Mouse (Mus musculus) Patski (cell line): ENCODE data around the gene Jhy. TPM values are rescaled to one million over a fixed set of nuclear protein-coding genes. Genes with fewer than 3 reads are reported as not detected.

ENCODE experiments used
- ATAC-seq: fragments of 100-300 bp; one replicate; pipeline ENCODE4 v1.8.0; 2021
- CTCF ChIA-PET: fragments of 350-600 bp; sonication (Branson Sonifier 250); formaldehyde crosslinking; loops from one replicate; lab custom pipeline; 2022; ENCODE audit warnings: inconsistent platforms; lab: Charles Lee
- POLR2A ChIA-PET: fragments of 350-600 bp; sonication (Branson Sonifier 250); formaldehyde crosslinking; loops from one replicate; lab custom pipeline; 2022; ENCODE audit warnings: antibody characterized with exemption, inconsistent platforms; lab: Charles Lee
- DNase-seq: peaks from one replicate; pipeline ENCODE4 v3.0.0-alpha.2; 2011; ENCODE audit warnings: low read depth, low spot score
- H3K27me3 ChIP-seq: fragments of 371-371 bp; one replicate; pipeline ENCODE4 v1.5.1; 2021
- CTCF ChIP-seq: fragments of 100-300 bp; IDR thresholded peaks from one replicate; pipeline ENCODE4 v1.5.1; 2021
- in situ Hi-C: fragments of 300-500 bp; cut with MboI; formaldehyde crosslinking; loops from 3 replicates; pipeline ENCODE4 v1.11.1; 2018; ENCODE audit warnings: low pct_unique_long_range_greater_than_20kb, mixed read lengths
- polyA plus RNA-seq: library from polyadenylated mRNA; unstranded; gene quantifications from one replicate; pipeline ENCODE4 v1.2.3, GENCODE M21; 2021

Gene Jhy
- not detected for polyA plus RNA-seq

- peaks cover 57% of the 10 kb centered on the region for H3K27me3 ChIP-seq
- in situ Hi-C loops, result no loop called here
- TF ChIP-seq CTCF, result no peak
- no peak for DNase-seq
- ChIA-PET POLR2A (no interaction called here), CTCF (no interaction called here)
- ATAC-seq, result no peak
These were observed at the start of gene Jhy for GRCm38 (mm10) chr9:40963586-40964417. TSS of gene Jhy (minus strand) at chr9:40964118.

- ChIA-PET POLR2A (no interaction called here), CTCF (no interaction called here)
- TF ChIP-seq CTCF, result no peak
- ATAC-seq, result no peak
- in situ Hi-C loops, result no loop called here
- no peak for DNase-seq
- no peaks in the 10 kb centered on the region for H3K27me3 ChIP-seq
These were observed 48.5 kb upstream of the Jhy start for GRCm38 (mm10) chr9:41012456-41012855.

GRCm38 (mm10) chr9:41011512-41012436, 47.9 kb upstream of the Jhy start:
- in situ Hi-C loops, result no loop called here
- DNase-seq (no peak), ATAC-seq (no peak)
- H3K27me3 ChIP-seq, result no peaks in the 10 kb centered on the region
- CTCF ChIA-PET, result no interaction called here
- TF ChIP-seq CTCF, result no peak
- POLR2A ChIA-PET, result no interaction called here

- in situ Hi-C loops, result no loop called here
- ATAC-seq, result no peak
- no peaks in the 10 kb centered on the region for H3K27me3 ChIP-seq
- TF ChIP-seq CTCF, result no peak
- ChIA-PET CTCF (no interaction called here), POLR2A (no interaction called here)
- DNase-seq, result no peak
These were observed 43.9 kb upstream of the Jhy start for GRCm38 (mm10) chr9:41007785-41008184.

- no peak for ATAC-seq
- in situ Hi-C loops, result no loop called here
- CTCF ChIA-PET, result no interaction called here
- no peak for DNase-seq
- no peak for TF ChIP-seq CTCF
- POLR2A ChIA-PET, result interaction anchor here (0.6 kb wide), 1 partner anchor 62 kb away, joined by 3 read pairs; no protein-coding TSS in a partner anchor
- H3K27me3 ChIP-seq, result no peaks in the 10 kb centered on the region
These were observed 40.5 kb upstream of the Jhy start, which contains the start of gene Crtam for GRCm38 (mm10) chr9:41004415-41004814. TSS of gene Crtam (minus strand) at chr9:41004628.

- ChIA-PET POLR2A (no interaction called here), CTCF (interaction anchor here (1.1 kb wide), 1 partner anchor 208 kb away, joined by 3 read pairs; no protein-coding TSS in a partner anchor)
- ATAC-seq (no peak), DNase-seq (no peak)
- no peak for TF ChIP-seq CTCF
- in situ Hi-C loops, result loop anchor here (25.0 kb wide), 1 partner anchor 965 kb away; no protein-coding TSS in a partner anchor
- H3K27me3 ChIP-seq, result no peaks in the 10 kb centered on the region
These were observed 33.3 kb upstream of the Jhy start for GRCm38 (mm10) chr9:40997116-40997779.

GRCm38 (mm10) chr9:40994075-40994474, 30.2 kb upstream of the Jhy start:
- CTCF ChIA-PET, result no interaction called here
- no peak for TF ChIP-seq CTCF
- in situ Hi-C loops, result loop anchor here (5.0 to 25.0 kb wide), 3 partner anchors 33 to 968 kb away; no protein-coding TSS in a partner anchor
- H3K27me3 ChIP-seq, result no peaks in the 10 kb centered on the region
- POLR2A ChIA-PET, result no interaction called here
- ATAC-seq, result no peak
- DNase-seq, result no peak

- DNase-seq, result no peak
- TF ChIP-seq CTCF, result no peak
- no peaks in the 10 kb centered on the region for H3K27me3 ChIP-seq
- CTCF ChIA-PET, result interaction anchor here (1.0 to 2.6 kb wide), 5 partner anchors 9 to 216 kb away, joined by 3 to 11 read pairs (median 8); no protein-coding TSS in a partner anchor
- no peak for ATAC-seq
- POLR2A ChIA-PET, result interaction anchor here (0.6 to 0.9 kb wide), 2 partner anchors 12 to 248 kb away, joined by 3 read pairs; no protein-coding TSS in a partner anchor
- in situ Hi-C loops, result loop anchor here (5.0 to 25.0 kb wide), 3 partner anchors 36 to 971 kb away; no protein-coding TSS in a partner anchor
These were observed 27.6 kb upstream of the Jhy start for GRCm38 (mm10) chr9:40991511-40991910.

GRCm38 (mm10) chr9:40989940-40990588, 26.1 kb upstream of the Jhy start:
- CTCF ChIA-PET, result interaction anchor here (0.9 to 2.6 kb wide), 10 partner anchors 13 to 233 kb away, joined by 3 to 49 read pairs (median 8); no protein-coding TSS in a partner anchor

More at GRCm38 (mm10) chr9:40989940-40990588, 26.1 kb upstream of the Jhy start:
- peak; percentile 66 for TF ChIP-seq CTCF
- ATAC-seq (no peak), DNase-seq (no peak)
- peaks cover 8% of the 10 kb centered on the region for H3K27me3 ChIP-seq
- in situ Hi-C loops, result loop anchor here (5.0 to 25.0 kb wide), 5 partner anchors 37 to 972 kb away; no protein-coding TSS in a partner anchor
- POLR2A ChIA-PET, result interaction anchor here (0.6 to 0.9 kb wide), 3 partner anchors 39 to 218 kb away, joined by 3 to 5 read pairs (median 3); no protein-coding TSS in a partner anchor
